Mouse (Mus musculus) embryonic facial prominence, embryonic 15.5 days (tissue): ENCODE measurements at regions not wholly inside any gene's neighbourhood (a gene's known extent, or its start where the extent isn't known, plus 50 kb on each side); places are given as distances from the start of the nearest gene placed in this dataset.

Source experiments
- ATAC-seq: fragments of 200-750 bp; cut with Nextera tagmentation; 2 replicates; pipeline ENCODE4 v1.8.0; 2017; ENCODE audit warnings: low read depth, moderate TSS enrichment; ENCODE audit not compliant: insufficient number of reproducible peaks, low FRiP score, low TSS enrichment
- H3K27ac ChIP-seq: fragments of 300-500 bp; sonication (generic); replicated peaks from 2 replicates; pipeline ENCODE4 v1.5.1; 2015; ENCODE audit warnings: mild to moderate bottlenecking, inconsistent platforms
- H3K27me3 ChIP-seq: fragments of 300-500 bp; sonication (generic); 2 replicates; pipeline ENCODE4 v1.6.1; 2015; ENCODE audit warnings: inconsistent platforms
- H3K36me3 ChIP-seq: fragments of 300-500 bp; sonication (generic); 2 replicates; pipeline ENCODE4 v1.6.1; 2015; ENCODE audit warnings: mild to moderate bottlenecking, inconsistent platforms
- H3K4me1 ChIP-seq: fragments of 300-500 bp; sonication (generic); 2 replicates; pipeline ENCODE4 v1.6.1; 2015; ENCODE audit warnings: inconsistent platforms
- H3K4me2 ChIP-seq: fragments of 300-500 bp; sonication (generic); replicated peaks from 2 replicates; pipeline ENCODE4 v1.6.1; 2015; ENCODE audit warnings: mild to moderate bottlenecking, inconsistent platforms
- H3K4me3 ChIP-seq: fragments of 300-500 bp; sonication (generic); replicated peaks from 2 replicates; pipeline ENCODE4 v1.5.1; 2015; ENCODE audit warnings: mild to moderate bottlenecking, inconsistent platforms
- H3K9ac ChIP-seq: fragments of 300-500 bp; sonication (generic); 2 replicates; pipeline ENCODE4 v1.6.1; 2015; ENCODE audit warnings: inconsistent platforms
- H3K9me3 ChIP-seq: fragments of 300-500 bp; sonication (generic); replicated peaks from 2 replicates; pipeline ENCODE4 v1.6.1; 2016; ENCODE audit warnings: inconsistent platforms
- WGBS: fragments of 180-500 bp; shearing (Covaris S2); methylation state at CpG from one replicate; pipeline ENCODE4 v1.1.7; 2015; 5-methylcytosine and 5-hydroxymethylcytosine counted together

DNA sequence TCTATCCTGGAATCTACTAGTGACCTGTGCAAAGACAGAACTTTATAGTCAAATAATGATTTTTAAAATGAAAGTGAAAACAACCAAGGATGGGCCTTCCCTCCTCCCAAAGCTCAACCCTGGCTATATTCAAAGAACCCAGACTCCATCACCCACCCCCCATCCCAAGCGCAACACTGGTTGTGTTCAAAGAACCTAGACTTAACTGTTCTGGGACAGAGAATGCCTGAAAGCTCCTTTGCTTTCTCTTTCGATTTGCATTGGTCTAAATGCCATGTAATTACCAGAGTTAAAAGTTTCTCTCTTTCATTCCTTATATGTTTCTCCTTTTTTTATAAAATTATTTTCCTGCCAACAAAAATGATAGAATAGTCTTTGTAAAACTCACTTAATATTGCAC, 98.6 kb upstream of the Samsn1 start:
- WGBS = 95% methylated on average over 2 of the region's 2 CpGs
- no peaks in the 10 kb centered on the region for H3K36me3 ChIP-seq
- ATAC-seq = no peak

DNA sequence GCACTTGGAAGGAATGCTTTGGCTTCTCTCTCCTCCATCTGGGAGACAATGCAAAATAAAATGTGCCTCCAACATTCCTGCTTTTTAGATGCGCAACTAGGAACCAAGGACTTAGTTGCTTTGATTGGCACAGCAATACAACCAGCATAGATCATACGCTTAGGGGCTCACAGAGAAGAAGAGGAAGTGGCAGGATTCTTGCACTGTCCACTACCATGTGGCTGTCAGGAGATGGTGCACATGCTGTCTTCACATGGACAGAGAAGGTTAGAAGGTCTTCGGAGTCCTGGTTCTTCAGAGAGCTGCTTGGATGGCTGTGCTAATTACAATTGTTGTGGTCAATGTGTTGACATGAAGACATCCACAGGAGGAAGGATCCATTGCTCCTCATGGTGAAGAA, 88.3 kb upstream of the Samsn1 start:
- Histone ChIP-seq H3K9ac (no peak overlapping the region), H3K4me1 (no peaks in the 10 kb centered on the region), H3K27ac (no peak overlapping the region), H3K9me3 (no peaks in the 10 kb centered on the region), H3K4me3 (no peak overlapping the region), H3K27me3 (no peaks in the 10 kb centered on the region), H3K4me2 (no peak overlapping the region), H3K36me3 (no peaks in the 10 kb centered on the region)
- WGBS = 91% methylated on average over 3 of the region's 3 CpGs
- ATAC-seq = no peak

More for the DNA sequence above, 98.6 kb upstream of the Samsn1 start:
- H3K9me3 ChIP-seq = no peaks in the 10 kb centered on the region
- H3K4me3 ChIP-seq = no peak overlapping the region
- no peaks in the 10 kb centered on the region for H3K27me3 ChIP-seq
- no peak overlapping the region for H3K27ac ChIP-seq
- H3K9ac ChIP-seq = no peak overlapping the region
- no peak overlapping the region for H3K4me2 ChIP-seq
- no peaks in the 10 kb centered on the region for H3K4me1 ChIP-seq

DNA sequence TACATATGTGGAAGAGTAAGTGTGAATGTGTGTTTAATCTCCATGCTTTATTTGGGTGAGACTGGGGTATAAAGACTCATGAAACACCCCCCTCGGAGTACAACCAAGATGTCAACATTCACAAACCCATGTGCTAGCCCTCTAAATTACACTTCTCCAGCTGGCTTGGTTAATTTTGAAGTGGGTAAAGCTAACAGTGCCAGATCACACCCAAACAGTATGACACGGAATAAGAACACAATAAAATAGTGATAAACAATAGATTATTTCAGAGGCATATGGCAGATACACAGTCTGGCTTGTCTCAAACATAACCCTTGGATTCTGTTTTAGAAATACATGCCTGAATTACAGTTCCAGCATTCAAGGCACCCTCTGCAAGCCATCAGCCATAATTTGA, 86.4 kb upstream of the Samsn1 start:
- H3K27ac ChIP-seq = no peak overlapping the region
- 71% methylated on average over 2 of the region's 2 CpGs for WGBS
- no peak overlapping the region for H3K4me3 ChIP-seq
- H3K9ac ChIP-seq = no peak overlapping the region
- H3K27me3 ChIP-seq = no peaks in the 10 kb centered on the region
- no peak overlapping the region for H3K4me2 ChIP-seq
- H3K36me3 ChIP-seq = no peaks in the 10 kb centered on the region
- ATAC-seq = no peak
- H3K9me3 ChIP-seq = no peaks in the 10 kb centered on the region
- no peaks in the 10 kb centered on the region for H3K4me1 ChIP-seq

DNA sequence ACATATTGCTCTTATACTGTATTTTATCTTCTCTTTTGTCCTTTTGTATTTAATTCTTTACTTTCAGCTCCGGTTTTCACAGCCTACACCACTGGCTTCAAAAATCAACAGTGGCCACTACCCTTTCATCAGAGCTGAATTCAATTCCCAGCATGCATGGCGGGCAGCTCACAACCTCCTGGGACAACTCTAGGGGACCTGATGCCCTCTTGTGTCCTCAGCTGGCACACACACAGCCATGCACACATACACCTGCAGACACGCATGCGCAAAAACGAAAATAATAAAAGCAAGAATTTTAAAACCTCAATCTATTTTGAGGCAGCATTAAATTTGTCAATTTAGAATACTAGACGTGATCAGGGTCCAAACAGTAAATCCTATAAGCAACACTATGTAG, 82.6 kb upstream of the Samsn1 start:
- no peak overlapping the region for H3K9ac ChIP-seq
- H3K4me1 ChIP-seq = no peaks in the 10 kb centered on the region
- no peak overlapping the region for H3K4me3 ChIP-seq
- ATAC-seq = no peak
- WGBS = 89% methylated on average over 6 of the region's 6 CpGs
- H3K36me3 ChIP-seq = no peaks in the 10 kb centered on the region
- no peaks in the 10 kb centered on the region for H3K27me3 ChIP-seq
- H3K4me2 ChIP-seq = no peak overlapping the region
- H3K9me3 ChIP-seq = no peaks in the 10 kb centered on the region
- H3K27ac ChIP-seq = no peak overlapping the region

DNA sequence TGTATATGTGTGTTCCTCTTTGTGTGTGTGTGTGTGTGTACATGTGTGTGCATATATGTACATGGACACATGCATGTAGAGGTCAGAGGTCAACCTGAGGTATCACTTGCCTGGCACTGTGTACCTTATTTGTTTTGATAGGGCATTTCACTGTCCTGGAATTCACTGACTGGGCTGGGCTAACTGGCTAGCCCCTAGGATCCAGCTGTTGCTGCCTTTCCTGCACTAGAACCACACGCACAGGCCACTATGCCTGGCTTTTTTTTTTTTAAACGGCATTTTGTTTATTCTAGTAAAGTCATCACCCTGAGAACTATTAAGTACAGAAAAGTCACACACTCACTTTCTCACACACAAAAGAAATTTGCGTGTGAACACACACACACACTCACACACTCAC, 79.7 kb upstream of the Samsn1 start:
- H3K9ac ChIP-seq = no peak overlapping the region
- no peaks in the 10 kb centered on the region for H3K27me3 ChIP-seq
- ATAC-seq = no peak
- no peaks in the 10 kb centered on the region for H3K4me1 ChIP-seq
- no peak overlapping the region for H3K4me3 ChIP-seq
- no peak overlapping the region for H3K27ac ChIP-seq
- H3K4me2 ChIP-seq = no peak overlapping the region
- no peaks in the 10 kb centered on the region for H3K36me3 ChIP-seq
- H3K9me3 ChIP-seq = no peaks in the 10 kb centered on the region
- 79% methylated on average over 3 of the region's 3 CpGs for WGBS

DNA sequence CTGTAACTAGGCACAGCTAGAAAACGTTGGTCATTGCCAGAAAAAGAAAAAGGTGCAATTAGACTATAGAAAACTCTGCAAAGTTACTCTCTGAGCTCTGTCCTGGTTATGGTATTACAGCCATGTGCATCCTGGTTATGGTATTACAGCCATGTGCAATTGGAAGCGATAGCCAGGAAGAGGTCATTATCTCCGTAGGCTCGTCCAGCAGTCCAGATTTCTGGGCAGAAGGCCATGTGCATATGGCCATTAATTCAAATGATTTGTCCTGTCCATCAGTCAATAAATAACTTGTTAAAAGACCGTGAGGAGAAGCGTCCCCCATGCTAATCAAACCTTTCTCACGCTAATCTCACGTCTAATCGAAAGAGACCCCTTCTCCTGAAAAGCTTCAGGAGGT, 75.7 kb upstream of the Samsn1 start:
- Histone ChIP-seq H3K9me3 (no peaks in the 10 kb centered on the region), H3K36me3 (no peaks in the 10 kb centered on the region), H3K4me3 (no peak overlapping the region), H3K4me2 (no peak overlapping the region), H3K27ac (no peak overlapping the region), H3K27me3 (no peaks in the 10 kb centered on the region), H3K4me1 (no peaks in the 10 kb centered on the region), H3K9ac (no peak overlapping the region)
- WGBS = 79% methylated on average over 9 of the region's 9 CpGs
- no peak for ATAC-seq

DNA sequence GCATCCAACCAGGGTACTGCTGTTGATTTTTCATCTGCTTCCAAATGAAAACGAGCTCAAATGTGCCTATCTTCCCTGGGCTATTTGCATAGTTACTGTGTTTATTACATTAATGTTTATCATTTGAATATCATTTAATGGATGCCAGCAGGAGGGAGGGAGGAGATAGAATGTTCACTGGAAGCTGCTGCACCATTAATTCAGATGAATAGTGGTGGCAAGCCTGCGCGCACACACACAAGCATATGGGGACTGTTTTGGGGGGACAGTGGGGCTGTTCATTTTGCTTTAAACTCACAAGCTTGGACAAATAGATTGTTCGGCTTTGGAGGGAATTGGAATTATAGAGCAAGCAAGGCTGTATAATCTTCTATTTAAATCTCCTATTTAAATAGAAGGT, 74.3 kb upstream of the Samsn1 start:
- H3K4me3 ChIP-seq = no peak overlapping the region
- no peaks in the 10 kb centered on the region for H3K27me3 ChIP-seq
- H3K4me2 ChIP-seq = no peak overlapping the region
- no peak for ATAC-seq
- H3K36me3 ChIP-seq = no peaks in the 10 kb centered on the region
- 85% methylated on average over 4 of the region's 4 CpGs for WGBS
- no peaks in the 10 kb centered on the region for H3K4me1 ChIP-seq
- H3K27ac ChIP-seq = no peak overlapping the region
- no peak overlapping the region for H3K9ac ChIP-seq
- H3K9me3 ChIP-seq = no peaks in the 10 kb centered on the region

DNA sequence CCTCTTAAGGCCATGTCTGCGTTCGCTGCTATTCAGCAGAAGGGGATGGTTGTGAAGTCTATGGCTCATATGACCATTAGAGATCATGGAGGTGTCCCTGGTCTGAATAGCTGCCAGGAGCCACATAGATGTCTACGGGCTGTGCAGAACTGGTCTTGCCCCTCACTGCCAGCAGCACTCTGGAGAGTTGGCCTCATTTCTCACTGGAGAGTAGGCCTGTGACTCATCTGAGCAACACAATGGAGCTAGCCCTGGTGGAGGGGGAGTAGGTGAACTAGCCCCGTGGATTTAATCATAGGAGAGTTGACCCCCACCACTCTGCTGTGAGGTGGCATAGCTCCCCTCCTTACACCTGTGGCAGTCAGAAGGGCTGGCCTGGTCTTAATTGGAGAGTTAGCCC, 63.3 kb upstream of the Samsn1 start:
- no peaks in the 10 kb centered on the region for H3K36me3 ChIP-seq
- H3K9me3 ChIP-seq = no peaks in the 10 kb centered on the region
- no peak for ATAC-seq
- H3K27me3 ChIP-seq = no peaks in the 10 kb centered on the region
- H3K27ac ChIP-seq = no peak overlapping the region
- WGBS = 87% methylated on average over 4 of the region's 4 CpGs
- no peaks in the 10 kb centered on the region for H3K4me1 ChIP-seq
- H3K4me3 ChIP-seq = no peak overlapping the region
- H3K4me2 ChIP-seq = no peak overlapping the region
- H3K9ac ChIP-seq = no peak overlapping the region

DNA sequence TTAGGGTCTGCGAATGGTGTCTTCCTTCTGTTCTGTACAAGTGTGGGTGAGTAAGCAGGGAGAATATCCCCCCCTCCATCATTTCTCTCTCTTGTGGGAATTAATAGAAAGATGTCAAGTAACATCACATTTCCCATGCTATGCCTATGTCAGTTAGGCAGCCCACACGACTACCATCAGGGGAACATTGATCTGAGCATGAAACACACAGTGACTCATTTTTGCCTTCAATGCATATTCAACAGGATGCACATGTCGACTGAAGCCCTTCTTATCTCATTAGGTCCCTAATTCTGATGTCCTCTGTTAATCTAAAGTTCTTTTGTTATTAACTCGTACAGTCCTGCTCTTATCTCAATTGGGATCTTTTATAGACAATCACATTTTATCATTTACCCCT, 60.4 kb upstream of the Samsn1 start:
- WGBS = 69% methylated on average over 4 of the region's 4 CpGs
- H3K4me2 ChIP-seq = no peak overlapping the region
- H3K27ac ChIP-seq = no peak overlapping the region
- no peaks in the 10 kb centered on the region for H3K27me3 ChIP-seq
- H3K9ac ChIP-seq = no peak overlapping the region
- no peaks in the 10 kb centered on the region for H3K9me3 ChIP-seq
- no peak for ATAC-seq
- no peak overlapping the region for H3K4me3 ChIP-seq
- H3K4me1 ChIP-seq = no peaks in the 10 kb centered on the region
- H3K36me3 ChIP-seq = no peaks in the 10 kb centered on the region

DNA sequence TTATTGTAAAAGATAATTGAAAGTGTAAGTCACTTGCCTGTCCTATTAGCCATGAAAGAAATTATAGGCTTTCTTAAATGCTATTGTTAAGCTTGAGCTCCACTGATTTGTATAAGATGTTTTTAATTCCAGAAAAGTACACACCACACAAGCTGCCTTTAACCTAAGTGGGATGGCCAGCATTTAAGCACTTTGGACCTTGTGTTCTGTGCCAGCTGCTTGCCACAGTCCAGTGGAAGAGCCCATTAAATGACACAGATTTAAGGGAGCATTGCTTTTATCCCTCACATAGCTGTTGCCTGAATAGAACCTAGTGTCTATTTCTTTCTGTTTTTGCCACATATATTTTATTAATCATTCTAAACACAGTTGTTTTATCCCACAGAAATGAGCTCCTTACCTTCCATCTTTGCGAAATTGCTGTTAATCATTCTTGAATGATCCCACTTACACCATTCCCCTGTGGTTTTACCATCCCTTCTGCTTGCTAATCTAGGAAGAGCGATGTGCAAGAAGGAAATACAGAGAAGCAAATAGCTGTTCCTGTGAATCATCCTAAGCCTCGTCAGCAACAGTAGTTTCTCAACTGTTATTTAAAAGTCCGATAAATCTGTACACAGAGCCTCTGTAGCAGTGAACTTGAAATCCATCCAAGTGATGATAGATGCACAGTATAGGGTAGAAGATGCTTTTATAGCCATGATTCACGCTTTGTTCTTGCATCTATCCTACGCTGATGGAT, 57.9 kb upstream of the Samsn1 start:
- Histone ChIP-seq H3K4me3 (no peak overlapping the region), H3K4me2 (no peak overlapping the region), H3K36me3 (no peaks in the 10 kb centered on the region), H3K27me3 (no peaks in the 10 kb centered on the region), H3K9ac (no peak overlapping the region), H3K4me1 (no peaks in the 10 kb centered on the region), H3K9me3 (no peaks in the 10 kb centered on the region), H3K27ac (no peak overlapping the region)
- 83% methylated on average over 6 of the region's 6 CpGs for WGBS
- ATAC-seq = no peak

DNA sequence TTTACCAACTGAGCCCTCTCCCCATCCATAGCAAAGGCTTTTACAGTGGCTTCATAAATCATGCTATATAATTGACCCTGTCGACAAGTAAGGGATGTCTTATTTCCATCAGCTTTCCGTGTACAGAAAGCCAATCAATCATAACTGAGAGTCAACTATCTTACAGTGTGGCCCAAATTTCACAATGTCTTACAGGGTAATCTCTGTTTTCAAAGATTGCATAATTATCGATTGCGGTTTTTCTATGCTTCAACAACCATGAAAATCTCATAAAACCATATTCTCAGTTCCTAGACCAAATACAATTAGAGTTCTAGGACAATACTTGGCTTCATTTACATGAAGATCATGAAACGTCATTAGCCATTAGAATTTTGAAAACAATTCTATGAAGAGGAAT, 56.1 kb upstream of the Samsn1 start:
- H3K4me2 ChIP-seq = no peak overlapping the region

DNA sequence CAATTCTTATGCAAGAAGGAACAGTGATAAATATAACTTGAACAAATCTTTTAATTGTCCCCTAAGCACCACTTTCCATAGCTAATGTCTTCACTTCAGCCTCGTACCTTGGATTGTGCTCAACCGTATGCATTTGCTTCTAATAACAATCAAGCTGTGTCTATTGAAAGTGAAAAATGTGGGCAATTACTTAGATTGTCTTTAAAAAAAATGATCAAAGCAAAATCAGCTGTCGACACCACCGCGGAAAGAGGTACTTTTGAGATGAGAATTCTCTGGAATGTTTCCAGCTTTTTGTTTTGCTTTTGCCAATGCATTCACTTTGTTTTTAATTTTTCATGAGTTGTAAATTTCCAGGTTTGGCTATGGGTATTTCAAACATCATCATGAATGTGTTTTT, 54.1 kb upstream of the Samsn1 start:
- no peak for ATAC-seq

More for the DNA sequence above, 56.1 kb upstream of the Samsn1 start:
- Histone ChIP-seq H3K9me3 (no peaks in the 10 kb centered on the region), H3K4me3 (no peak overlapping the region), H3K36me3 (no peaks in the 10 kb centered on the region), H3K27ac (no peak overlapping the region), H3K9ac (no peak overlapping the region), H3K4me1 (no peaks in the 10 kb centered on the region), H3K27me3 (no peaks in the 10 kb centered on the region)
- WGBS = 84% methylated on average over 5 of the region's 5 CpGs
- ATAC-seq = no peak

More for the DNA sequence above, 54.1 kb upstream of the Samsn1 start:
- 39% methylated on average over 5 of the region's 5 CpGs for WGBS
- Histone ChIP-seq H3K9me3 (no peaks in the 10 kb centered on the region), H3K4me1 (no peaks in the 10 kb centered on the region), H3K4me2 (no peak overlapping the region), H3K27ac (no peak overlapping the region), H3K9ac (no peak overlapping the region), H3K27me3 (no peaks in the 10 kb centered on the region), H3K4me3 (no peak overlapping the region), H3K36me3 (no peaks in the 10 kb centered on the region)
